Mouse (Mus musculus) spleen, embryonic (tissue): ENCODE results near the gene Skap1.

Source experiments
- CTCF ChIA-PET: fragments of 350-600 bp; sonication (Branson Sonifier 250); formaldehyde crosslinking; loops from one replicate; lab custom pipeline; 2022; lab: Charles Lee

Gene Skap1

DNA sequence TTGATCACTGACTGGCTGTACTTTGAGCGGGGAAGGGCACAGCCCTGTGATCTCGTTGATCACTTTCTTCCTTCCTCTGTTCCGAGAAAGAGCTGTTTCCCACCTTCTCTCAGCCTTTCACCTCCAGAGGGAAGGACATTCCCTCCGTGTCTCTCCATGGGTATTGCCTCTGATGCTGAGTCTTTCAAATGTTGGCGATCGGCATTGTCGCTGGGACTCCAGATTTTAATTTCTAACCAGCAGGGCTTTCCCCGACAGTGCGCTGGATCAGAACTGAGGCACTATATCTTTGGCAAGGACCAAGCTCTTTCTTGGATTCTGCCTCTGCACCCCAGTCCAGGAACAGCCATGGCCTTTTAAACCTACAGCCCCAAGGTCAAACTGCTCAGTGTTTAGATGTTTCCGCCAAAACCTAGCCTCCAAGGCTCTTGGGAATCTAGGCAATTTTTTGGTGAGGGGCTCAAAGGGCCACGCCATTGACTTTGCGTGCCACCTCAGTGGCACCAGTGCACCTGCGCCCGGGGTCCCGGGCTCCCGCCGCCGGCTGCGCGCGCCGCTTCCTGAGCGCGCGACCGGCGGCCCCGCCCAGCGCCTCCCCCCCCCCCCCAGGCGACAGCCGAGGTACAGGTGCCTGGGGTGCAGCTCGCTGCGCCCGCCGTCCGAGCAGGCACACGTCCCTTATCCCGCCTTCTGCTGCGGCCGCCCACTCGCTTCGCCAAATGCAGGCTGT lies at the start of gene Skap1:
Skap1 (plus strand) TSS at position 608 of the 730 bp plus-strand sequence.
- CTCF ChIA-PET, result no interaction called here

DNA sequence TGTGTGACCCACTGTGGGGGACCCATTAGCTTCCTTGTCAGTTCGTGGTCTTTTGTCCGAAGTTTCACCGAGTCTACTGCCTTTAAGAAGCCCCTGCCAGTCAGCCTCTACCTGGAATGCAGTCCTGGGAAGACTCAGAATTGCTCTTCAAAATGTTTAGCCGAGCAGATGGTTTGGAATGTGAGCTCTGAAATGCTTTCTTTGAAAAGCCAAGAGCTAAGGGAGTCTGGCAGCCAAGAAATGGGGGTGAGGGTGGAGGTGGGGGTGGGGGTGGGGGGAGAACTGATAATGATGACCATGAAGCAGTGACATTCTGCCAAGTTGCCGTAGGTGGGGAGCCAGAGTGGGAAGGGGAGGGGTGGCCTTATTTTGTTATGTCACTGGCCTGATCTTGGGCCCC lies 43.3 kb upstream of the Skap1 start:
- CTCF ChIA-PET, result interaction anchor here (0.6 kb wide), 2 partner anchors 15 to 113 kb away, joined by 3 to 7 read pairs; no protein-coding TSS in a partner anchor

DNA sequence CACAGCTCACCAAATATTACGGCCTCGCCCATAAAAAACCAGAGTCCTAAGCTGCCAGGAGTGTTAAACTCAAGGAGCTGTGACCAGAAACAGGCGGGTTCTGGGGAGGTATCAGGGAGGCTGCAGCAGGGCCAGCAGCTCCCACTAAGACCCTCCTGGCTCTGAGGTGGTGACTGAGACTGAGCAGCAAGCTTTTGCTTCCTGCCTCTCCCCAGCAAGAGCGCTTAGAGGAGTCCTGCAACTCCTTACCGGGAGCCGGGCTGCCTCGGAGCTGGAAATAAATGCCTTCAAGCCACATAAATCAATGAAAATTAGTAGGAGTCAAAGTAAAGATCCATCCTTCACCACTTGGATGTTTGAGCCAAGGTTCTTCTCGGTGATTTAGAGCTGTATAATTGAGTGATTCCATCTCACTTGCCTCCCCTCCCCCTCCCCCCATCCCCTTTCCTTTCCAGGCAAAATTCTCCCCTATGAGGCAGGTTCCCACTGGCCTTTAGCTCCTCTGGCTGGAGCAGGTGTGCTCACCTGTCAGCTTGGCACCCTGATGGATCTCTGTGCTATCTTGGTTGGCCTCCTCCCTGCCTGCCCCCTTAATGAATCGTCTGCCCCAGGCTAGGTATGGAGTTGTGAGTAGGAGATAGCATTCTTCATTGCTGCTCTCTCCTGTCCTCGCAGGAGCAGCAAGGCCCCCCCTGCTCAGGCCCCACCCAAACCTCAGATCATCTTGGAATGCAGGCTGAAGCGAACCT lies 42.7 kb upstream of the Skap1 start:
- CTCF ChIA-PET, result interaction anchor here (0.6 kb wide), 1 partner anchor 114 kb away, joined by 7 read pairs; no protein-coding TSS in a partner anchor

DNA sequence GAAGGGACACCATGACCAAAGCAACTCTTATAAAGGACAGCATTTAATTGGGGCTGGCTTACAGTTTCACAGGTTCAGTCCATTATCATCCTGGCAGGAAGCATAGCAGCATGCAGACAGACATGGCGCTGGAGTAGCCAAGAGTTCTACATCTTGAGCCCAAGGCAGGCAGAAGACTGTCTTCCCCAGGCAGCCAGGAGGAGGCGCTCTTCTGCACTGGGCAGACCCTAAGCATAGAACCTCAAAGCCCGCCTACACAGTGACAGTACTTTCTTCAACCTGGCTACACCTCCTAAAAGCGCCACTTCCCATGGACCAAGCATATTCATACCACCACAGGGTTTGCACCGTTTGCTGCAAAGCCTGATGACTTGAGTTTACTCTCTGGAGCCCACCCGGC lies 39.2 kb upstream of the Skap1 start:
- CTCF ChIA-PET, result interaction anchor here (0.6 kb wide), 1 partner anchor 228 kb away, joined by 3 read pairs; no protein-coding TSS in a partner anchor

- CTCF ChIA-PET, result no interaction called here
Observed at GRCm38 (mm10) chr11:96426191-96426590, 38.2 kb upstream of the Skap1 start.

- CTCF ChIA-PET, result no interaction called here
Observed at GRCm38 (mm10) chr11:96426805-96427204, 37.6 kb upstream of the Skap1 start.

- CTCF ChIA-PET, result no interaction called here
Observed at GRCm38 (mm10) chr11:96429062-96429461, 35.3 kb upstream of the Skap1 start.

- CTCF ChIA-PET, result no interaction called here
Observed at GRCm38 (mm10) chr11:96429891-96430290, 34.5 kb upstream of the Skap1 start.

DNA sequence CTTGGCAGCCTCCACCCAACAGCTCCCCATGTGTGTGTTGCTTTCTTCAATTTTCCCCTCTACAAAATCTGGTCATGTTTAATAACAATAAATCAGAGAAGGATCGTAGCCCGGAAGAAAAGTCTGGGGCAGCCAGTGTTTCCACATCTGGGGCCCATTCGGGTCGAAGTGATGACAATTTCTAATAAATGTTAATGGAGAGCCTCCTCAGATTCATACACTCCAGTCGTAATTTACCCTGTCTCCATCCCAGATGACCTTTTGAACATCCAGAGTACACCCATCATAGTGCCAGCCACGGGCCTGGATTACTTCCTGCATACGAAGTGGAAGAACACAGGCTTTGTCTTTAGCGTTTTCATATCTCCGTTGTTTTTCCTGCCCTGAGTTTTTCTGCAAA lies 32.5 kb upstream of the Skap1 start:
- CTCF ChIA-PET, result no interaction called here

- CTCF ChIA-PET, result no interaction called here
Observed at GRCm38 (mm10) chr11:96434888-96435287, 29.5 kb upstream of the Skap1 start.

DNA sequence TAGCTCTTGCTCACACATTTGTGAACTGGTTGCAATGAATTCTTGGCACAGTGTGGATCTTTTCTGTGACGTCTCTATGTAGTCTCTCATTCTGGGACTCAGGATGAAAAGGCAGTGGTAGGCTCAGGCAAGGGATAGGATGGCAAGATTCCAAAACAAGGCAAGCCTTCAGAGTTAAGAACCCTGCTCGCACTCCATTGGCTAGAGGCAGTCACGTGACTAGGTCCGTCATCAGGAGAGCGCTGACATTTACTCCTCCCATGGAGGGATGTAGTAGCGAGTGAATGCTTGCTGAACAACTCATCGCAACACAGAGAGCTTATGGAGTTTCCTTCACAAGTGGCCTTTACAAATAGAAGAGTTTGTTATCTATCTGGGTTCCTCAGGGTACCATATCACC lies 27.9 kb upstream of the Skap1 start:
- CTCF ChIA-PET, result interaction anchor here (0.6 kb wide), 1 partner anchor 16 kb away, joined by 3 read pairs; no protein-coding TSS in a partner anchor

DNA sequence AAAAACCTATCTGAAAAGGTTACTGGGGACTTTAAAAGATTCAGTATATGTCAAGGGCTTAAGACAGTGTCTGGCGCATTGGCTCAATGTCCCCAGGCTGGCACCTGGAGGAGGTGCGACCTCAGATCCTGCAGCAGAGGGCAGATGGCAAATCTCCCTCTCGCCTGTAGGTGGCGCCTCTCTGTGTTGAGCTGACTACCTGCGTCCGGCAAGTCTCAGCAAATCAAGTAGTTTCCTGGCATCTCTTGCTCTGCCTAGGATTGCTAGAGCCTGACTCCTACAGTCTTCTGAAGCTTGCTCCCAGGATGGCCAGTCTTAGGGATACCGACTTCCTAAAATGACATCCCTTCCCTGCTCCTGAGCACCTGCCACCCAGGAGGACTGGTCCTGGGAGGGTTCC lies 25.6 kb upstream of the Skap1 start:
- CTCF ChIA-PET, result interaction anchor here (0.8 kb wide), 1 partner anchor 97 kb away, joined by 4 read pairs; no protein-coding TSS in a partner anchor

- CTCF ChIA-PET, result interaction anchor here (0.6 to 0.7 kb wide), 2 partner anchors 13 to 128 kb away, joined by 3 to 5 read pairs; no protein-coding TSS in a partner anchor
Observed at GRCm38 (mm10) chr11:96441546-96442185, 22.7 kb upstream of the Skap1 start.

- CTCF ChIA-PET, result interaction anchor here (0.6 kb wide), 1 partner anchor 128 kb away, joined by 5 read pairs; no protein-coding TSS in a partner anchor
Observed at GRCm38 (mm10) chr11:96442468-96442867, 21.9 kb upstream of the Skap1 start.

DNA sequence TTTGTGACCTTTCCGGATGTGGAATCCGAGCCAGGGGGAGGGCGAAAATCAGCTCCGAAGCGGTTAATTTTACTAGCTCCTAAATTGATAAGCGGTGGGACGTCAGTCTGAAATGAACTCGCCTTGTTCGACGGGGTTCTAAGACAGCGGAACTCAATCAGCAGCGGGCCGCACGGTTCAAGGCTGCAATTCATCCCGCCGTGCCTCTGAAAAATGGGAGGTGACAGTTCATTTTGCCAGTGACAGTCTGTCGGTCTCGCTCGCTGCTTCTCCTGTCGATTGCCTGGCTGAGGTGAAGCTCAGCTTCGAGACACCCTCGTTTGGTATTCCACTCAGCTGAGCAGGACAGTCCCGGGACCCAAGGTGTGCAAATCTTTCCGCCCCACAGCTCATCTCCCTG lies 16.5 kb upstream of the Skap1 start:
- CTCF ChIA-PET, result no interaction called here

DNA sequence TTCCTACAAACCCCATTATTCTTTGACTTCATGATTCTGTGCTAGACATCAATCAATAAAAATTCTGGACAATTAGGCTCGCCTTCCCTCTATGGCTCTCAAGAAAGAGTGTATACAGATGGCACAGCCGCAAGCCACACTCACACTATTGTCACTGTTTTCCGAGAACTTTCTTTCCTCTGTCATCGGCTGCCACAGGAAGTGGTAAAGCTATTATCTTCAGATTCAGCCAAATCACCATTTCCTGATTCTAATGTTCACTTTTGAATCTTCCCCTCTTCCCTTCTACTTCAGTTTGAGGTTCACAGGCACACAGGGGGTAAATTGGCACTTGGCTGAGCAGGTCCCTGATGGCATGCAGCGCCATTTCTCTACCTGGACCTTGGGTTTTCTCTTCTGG lies 9.3 kb upstream of the Skap1 start:
- CTCF ChIA-PET, result interaction anchor here (0.6 kb wide), 1 partner anchor 1517 kb away, joined by 3 read pairs; no protein-coding TSS in a partner anchor

DNA sequence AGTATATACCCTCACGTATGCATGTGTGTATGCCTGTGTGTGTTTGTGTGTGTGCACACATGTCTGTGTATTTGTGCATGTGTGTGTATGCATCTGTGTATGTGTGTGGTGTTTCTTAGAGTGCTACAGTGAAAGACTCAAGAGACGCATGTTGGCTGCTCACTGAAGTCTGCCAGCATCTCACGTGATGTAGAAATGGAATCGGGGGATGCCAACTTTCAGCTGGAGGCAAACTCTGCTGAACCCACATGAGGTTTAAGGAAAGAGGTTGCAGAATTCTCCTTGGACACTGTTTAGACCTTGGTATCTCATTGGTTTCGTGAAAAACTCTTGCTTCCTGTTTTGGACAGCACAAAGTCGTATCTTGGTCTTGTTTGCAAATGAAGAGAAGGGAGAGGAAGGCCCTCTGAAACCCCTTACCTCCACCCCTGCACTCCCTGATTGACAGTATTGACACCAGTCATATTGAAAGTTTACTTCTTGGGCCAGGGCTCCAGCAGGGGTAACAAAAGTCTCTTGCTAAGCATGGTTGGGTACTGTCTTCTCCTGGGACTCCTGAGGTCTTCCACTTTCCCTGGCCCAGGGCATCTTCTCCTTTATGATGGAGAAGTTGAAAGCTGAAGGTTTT lies 8.6 kb upstream of the Skap1 start:
- CTCF ChIA-PET, result no interaction called here

- CTCF ChIA-PET, result no interaction called here
Observed at GRCm38 (mm10) chr11:96456508-96457305, 7.7 kb upstream of the Skap1 start.

DNA sequence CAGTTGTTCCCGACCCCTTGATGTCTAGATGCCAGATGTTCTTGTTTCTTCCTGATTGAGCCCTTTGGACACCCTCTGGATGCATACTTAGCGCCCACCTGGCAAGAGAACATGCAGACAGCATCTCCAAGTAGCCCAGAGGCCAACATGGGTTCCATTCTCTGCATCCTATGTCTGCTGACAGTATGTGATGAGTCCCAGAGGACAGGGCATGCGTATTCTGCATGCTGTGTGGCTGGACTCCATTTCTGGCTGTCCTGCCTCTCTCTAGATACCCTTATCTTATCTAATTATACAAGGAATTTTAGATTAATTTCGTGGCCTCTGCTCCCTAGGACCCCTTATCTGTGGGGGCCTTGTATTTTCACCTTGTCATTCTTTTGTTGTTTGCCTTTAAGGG lies 2.6 kb upstream of the Skap1 start:
- CTCF ChIA-PET, result no interaction called here

- CTCF ChIA-PET, result no interaction called here
Observed at GRCm38 (mm10) chr11:96462191-96462752, 2.1 kb upstream of the Skap1 start.
